Mouse (Mus musculus) heart, embryonic 10.5 days (tissue): Measurements from ENCODE around the gene Pou3f4. TPM values are rescaled to one million over a fixed set of nuclear protein-coding genes. Genes with fewer than 3 reads are reported as not detected.

ENCODE experiments used
- DNase-seq: peaks from one replicate; pipeline ENCODE4 v3.0.0-alpha.2; 2017; ENCODE audit warnings: low spot score
- H3K27ac ChIP-seq: fragments of 300-500 bp; sonication (generic); 2 replicates; pipeline ENCODE4 v1.5.1; 2016; ENCODE audit warnings: mild to moderate bottlenecking
- H3K27me3 ChIP-seq: fragments of 300-500 bp; sonication (generic); 2 replicates; pipeline ENCODE4 v1.6.1; 2016; ENCODE audit warnings: mild to moderate bottlenecking; ENCODE audit not compliant: poor library complexity, insufficient read depth, severe bottlenecking
- H3K36me3 ChIP-seq: fragments of 300-500 bp; sonication (generic); 2 replicates; pipeline ENCODE4 v1.6.1; 2016; ENCODE audit warnings: mild to moderate bottlenecking, moderate library complexity
- H3K4me1 ChIP-seq: fragments of 300-500 bp; sonication (generic); 2 replicates; pipeline ENCODE4 v1.6.1; 2016; ENCODE audit warnings: mild to moderate bottlenecking
- H3K4me3 ChIP-seq: fragments of 300-500 bp; sonication (generic); 2 replicates; pipeline ENCODE4 v1.5.1; 2016; ENCODE audit warnings: mild to moderate bottlenecking, moderate library complexity
- H3K9me3 ChIP-seq: fragments of 300-500 bp; sonication (generic); 2 replicates; pipeline ENCODE4 v1.6.1; 2016; ENCODE audit warnings: mild to moderate bottlenecking, moderate library complexity
- WGBS: fragments of 180-500 bp; shearing (Covaris S2); methylation state at CpG from one replicate; pipeline ENCODE4 v1.1.7; 2016; 5-methylcytosine and 5-hydroxymethylcytosine counted together
- polyA plus RNA-seq: library from polyadenylated mRNA; unstranded; fragments of >200 nt; fragmentation: Nextera tagmentation; extraction: Ambion mirVana; gene quantifications from 2 replicates; pipeline ENCODE4 v1.2.1, GENCODE M21; 2016

The Pou3f4 gene
- polyA plus RNA-seq, 1 experiment from 2014 or later, result 0.08 TPM

DNA sequence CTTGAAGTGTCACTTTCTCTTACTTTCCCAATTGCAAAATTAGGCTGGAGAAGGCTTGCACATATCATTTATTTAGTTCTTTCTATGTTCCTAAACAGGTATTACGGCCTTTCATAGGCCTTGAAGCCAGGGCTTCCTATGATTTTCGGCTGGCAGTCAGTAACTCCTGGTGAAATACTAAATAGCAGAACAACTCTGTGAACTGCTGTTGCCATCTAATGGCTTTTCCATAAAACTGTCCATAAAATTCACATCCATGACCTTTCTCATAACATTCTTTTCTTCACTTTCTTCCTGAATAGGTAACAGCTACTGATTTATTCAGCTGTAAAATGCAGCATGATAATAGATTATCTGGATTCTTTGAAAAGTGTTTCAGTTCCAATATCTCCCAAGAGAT, 23.4 kb downstream of the Pou3f4 start:
- Histone ChIP-seq H3K27ac (no peak overlapping the region), H3K9me3 (no peaks in the 10 kb centered on the region), H3K36me3 (no peaks in the 10 kb centered on the region), H3K27me3 (no peaks in the 10 kb centered on the region), H3K4me1 (no peaks in the 10 kb centered on the region), H3K4me3 (no peak overlapping the region)
- DNase-seq, result no peak
- 76% methylated on average over 2 of the region's 2 CpGs for WGBS

- no peaks in the 10 kb centered on the region for H3K27me3 ChIP-seq
- no peaks in the 10 kb centered on the region for H3K4me1 ChIP-seq
- H3K4me3 ChIP-seq, result no peak overlapping the region
- H3K9me3 ChIP-seq, result no peaks in the 10 kb centered on the region
- H3K27ac ChIP-seq, result no peak overlapping the region
- no peaks in the 10 kb centered on the region for H3K36me3 ChIP-seq
- WGBS, result 70% methylated on average over 2 of the region's 2 CpGs
- no peak for DNase-seq
Measured at GRCm38 (mm10) chrX:110851300-110851699, 37.2 kb downstream of the Pou3f4 start.
